Mouse (Mus musculus) adrenal gland, adult 2 months (tissue): ENCODE measurements around the gene 1700007K13Rik. TPM values are rescaled to one million over a fixed set of nuclear protein-coding genes. Genes with fewer than 3 reads are reported as not detected.
"Not testable (repeated sequence)": the region's sequence is repeated elsewhere in the genome, so short reads cannot be mapped to it uniquely, and the experiment has no call there.

ENCODE experiments used
- DNase-seq: peaks from one replicate; pipeline ENCODE4 v3.0.0; 2021
- long read RNA-seq: library from polyadenylated mRNA; stranded (forward); transcript quantifications from one replicate; pipeline ENCODE4 v2.0.0, GENCODE M21; 2021
- polyA plus RNA-seq: library from polyadenylated mRNA; depleted of rRNA; stranded (reverse); fragments of >200 nt; gene quantifications from 2 replicates; pipeline ENCODE4 v1.2.3, GENCODE M21; 2012; rRNA removed
- total RNA-seq, 2 experiments: library from RNA; stranded (reverse); gene quantifications; 2 replicates each; pipeline ENCODE4 v1.2.3; 2021

1700007K13Rik gene
- total RNA-seq (1 to 10 TPM in 1 of 2 experiments, under 1 TPM in 1; 0.76 to 1.5 TPM), polyA plus RNA-seq (not detected in 2 replicates)
- long read RNA-seq: 0 reads

DNA sequence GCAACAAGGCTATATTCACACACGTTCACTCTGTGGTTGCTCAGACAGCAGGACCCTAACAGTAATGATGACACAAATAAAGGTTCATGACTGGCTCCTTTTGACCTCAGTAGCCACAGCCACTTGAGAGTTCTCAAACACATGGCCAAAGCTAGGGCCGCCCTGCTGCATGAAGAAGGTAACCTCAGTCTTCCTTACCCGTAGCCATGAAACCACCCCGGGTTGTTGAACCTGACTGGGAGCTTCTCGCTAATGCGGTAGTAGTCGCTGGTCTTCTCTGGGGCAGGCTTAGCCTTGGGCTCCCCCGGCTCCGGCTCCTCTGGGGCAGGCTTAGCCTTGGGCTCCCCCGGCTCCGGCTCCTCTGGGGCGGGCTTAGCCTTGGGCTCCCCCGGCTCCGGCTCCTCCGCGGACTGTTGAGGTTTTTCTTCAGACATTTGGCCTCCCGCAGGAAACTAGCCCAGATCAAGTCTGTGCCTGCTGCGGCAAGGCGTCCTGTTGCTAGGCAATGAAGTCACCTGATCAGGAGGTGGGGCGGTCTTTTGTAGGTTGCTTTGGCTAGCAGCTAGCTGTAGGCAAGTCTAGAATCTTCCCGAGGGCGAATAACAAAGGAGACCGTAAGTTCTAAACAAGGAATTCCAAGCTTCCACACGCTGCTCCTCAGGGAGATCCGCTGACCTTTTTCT lies at the start of gene 1700007K13Rik:
TSS of gene 1700007K13Rik (minus strand) at position 497 of the 683 bp plus-strand sequence.
- DNase-seq: peak; percentile 85

DNA sequence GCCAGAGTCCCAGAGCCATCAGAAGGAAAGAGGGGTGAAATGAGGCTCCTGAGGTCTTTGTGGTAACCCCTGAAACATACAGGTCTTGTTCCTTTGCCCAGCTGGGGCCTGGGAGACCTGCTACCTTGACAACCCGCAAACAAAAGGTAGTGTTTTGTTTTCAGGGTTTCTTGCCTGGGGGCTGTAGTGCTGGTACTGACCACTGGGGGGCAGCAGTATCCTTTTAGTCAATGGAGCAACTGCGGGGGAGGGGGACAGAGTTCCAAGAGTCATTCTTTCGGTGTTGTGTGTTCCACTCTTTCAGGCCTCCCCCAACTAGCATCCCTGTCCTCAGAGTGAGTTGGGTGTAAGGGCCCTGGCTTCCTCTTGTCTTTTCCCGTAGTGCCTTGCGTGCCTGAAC lies 48.4 kb upstream of the 1700007K13Rik start:
- DNase-seq: peak; percentile 72

DNA sequence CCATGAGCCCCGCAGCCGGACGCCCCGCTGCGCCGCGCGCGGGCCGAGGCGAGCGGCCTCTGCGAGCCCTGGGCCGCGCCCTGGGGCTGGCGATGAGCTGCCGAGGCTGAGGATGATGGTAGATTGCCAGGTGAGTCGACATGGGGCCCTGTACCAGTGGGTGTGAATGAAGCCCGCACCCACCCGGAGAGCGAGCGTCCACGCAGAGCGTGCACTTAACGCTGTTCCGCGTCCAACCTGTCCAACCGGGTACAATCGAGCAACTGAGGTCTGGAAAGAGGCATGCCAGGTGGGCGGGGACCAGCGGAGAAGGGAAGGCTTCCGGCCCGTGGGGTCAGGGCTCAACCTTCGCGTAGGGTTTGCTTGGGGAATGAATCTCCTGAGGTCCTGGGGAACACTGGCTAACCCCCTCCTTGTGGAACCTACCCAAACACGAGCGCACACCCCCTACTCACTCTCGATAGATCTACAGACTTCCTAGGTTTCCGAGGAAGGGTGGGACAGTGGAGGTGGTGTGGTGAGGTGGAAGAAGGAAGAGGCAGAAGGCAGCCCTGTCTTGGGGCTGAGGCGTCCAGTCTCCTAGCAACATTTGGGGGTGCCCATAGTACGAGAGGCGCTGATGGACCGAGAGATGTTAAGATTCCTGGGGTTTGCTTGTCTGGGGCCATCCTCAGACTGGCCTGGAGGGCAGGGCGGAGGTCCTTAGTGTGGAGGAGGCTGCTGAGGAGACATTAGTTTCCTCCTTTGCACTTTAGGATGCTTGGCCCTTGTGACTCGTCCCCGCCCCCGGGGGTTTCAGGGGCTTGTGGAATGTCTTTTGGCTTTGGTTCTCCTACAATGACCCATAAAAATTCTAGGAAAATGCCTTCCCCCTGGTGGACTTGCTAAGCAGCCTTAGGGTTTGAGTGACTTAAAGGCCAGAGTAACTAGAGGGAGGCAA lies 47.6 kb upstream of the 1700007K13Rik start:
- DNase-seq: peak; percentile 40

DNA sequence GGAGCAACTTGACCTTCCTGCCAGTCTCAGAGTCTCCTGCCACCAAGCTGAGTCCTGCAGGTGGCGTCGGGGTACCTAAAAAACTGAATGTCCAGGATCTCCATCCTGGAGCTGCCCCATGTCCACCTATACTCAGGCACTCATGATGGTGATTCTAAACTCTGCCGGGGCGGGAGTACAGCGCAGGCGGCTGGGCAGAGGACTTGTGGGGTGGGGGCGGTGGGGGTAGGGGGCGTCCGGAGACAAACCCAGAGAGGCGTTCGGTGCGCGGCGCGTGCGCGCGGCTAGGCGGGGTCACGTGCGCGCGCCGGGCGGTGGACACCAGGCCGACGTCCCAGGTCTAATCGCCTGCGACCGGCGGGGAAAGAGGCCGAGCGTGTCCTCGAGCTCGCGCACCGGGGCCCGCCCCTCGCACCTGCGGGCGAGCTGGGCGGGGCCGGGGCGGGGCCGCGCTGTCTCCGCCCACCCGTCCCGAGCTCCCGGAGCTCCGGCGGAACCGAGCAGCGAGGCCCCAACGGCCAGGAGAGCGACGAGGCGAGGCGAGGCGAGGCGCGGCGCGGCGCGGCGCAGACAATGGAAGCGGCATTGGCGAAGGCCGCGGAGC lies 46.8 kb upstream of the 1700007K13Rik start, which contains the start of gene Ralgds:
TSS of gene Ralgds (plus strand) at position 328 of the 604 bp plus-strand sequence.
- DNase-seq: peak; percentile 75

DNA sequence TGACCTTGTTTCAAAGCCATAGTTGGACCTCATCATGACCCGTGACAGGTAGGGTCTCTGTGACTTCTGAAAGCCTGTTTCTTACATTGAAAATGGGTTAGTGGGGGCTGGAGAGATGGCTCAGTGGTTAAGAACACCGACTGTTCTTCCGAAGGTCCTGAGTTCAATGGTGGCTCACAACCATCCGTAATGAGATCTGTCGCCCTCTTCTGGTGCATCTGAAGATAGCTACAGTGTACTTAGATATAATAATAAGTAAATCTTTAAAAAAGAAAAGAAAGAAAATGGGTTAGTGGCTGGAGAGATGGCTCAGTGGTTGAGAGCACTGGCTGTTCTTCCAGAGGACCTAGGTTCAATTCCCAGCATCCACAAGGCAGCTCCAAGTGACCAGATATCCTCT lies 45.5 kb upstream of the 1700007K13Rik start:
- DNase-seq: not testable (repeated sequence)

DNA sequence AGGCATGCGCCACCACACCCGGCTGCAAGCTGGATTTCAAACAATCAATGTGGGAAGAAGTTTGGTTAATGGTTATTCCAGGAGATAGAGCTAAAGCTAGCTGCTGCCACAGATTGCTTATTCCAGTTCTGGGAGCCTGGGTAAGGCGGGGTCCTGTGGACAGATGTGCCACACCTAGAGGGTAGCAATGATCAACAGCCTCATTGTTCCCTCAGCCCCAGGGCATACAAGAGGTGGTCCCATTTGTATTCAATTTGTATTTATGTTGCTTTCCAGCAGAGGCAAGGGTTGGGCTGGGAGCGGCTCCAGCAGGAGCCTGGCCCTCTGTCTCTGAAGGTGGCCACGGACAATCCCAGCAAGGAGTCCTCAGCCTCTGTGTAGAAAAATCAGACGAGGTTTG lies 40.2 kb upstream of the 1700007K13Rik start:
- no peak for DNase-seq

DNA sequence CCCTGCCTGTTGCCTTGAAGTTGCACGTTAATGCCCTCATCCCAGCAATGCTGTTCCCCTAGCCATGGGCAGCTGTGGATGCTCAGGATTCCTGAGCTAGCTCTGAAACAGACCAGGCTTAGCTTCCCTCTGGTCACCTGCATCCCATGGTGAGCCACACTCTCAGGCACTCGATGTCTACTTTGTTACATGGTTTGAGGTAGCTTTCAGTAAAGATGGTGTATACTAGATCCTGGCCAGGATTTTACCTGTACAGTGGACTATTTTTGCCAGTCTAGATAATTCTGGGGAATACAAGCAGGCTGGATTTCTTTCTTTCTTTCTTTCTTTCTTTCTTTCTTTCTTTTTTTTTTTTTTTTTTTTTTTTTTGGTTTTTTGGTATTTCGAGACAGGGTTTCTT lies 39.7 kb upstream of the 1700007K13Rik start, which contains the start of gene Gm10134:
TSS of gene Gm10134 (plus strand) at position 301 of the 400 bp plus-strand sequence.
- no peak for DNase-seq

DNA sequence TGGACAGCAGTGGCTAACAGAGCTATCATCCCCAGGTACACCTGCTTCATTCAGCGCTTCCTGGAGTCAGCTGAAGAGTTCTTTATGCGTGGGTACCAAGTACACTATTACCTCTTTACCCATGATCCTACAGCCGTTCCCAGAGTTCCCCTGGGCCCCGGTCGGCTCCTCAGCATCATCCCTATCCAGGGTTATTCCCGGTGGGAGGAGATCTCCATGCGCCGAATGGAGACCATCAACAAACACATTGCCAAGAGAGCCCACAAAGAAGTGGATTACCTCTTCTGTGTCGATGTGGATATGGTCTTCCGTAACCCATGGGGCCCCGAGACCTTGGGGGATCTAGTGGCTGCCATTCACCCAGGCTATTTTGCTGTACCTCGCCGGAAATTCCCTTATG lies 38.5 kb upstream of the 1700007K13Rik start:
- DNase-seq: no peak

DNA sequence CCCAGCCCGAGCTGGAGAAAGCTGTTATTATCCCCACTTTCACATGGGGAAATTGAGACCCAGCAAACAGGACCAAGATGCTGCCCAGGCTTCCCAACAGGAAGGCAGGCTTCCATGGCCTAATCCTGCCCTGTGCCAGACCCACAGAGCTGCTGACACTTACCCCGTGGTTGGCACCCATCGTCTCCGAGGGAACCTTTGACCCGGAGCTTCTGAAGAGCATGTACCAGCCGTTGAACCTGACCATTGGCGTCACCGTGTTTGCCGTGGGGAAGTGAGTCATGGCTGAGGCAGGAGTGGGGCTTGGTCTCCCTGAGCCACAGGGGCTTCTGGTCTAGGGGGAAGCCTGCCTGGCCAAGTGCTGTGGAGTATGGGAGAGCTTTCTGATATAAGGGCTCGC lies 36.9 kb upstream of the 1700007K13Rik start:
- DNase-seq: no peak

DNA sequence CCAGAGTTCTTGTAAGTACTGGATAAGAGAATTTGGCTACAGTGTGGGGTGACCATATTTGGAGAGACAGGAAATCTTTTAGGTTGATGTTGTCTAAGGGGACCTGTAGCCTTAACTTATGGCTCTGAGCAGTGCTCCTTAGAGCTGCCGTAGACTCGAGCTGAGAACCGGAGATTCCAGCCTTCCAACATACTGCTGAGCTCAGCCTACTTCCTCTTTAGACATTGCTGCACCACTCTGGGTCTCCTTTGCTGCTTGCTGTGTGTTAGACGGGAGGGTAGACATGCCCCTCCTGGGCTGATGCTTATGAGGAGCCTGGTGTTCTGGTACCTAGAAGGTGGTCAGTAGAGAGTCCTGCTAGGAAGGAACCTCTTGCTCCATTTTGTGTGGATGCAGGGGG lies 32.3 kb upstream of the 1700007K13Rik start:
- DNase-seq: no peak

DNA sequence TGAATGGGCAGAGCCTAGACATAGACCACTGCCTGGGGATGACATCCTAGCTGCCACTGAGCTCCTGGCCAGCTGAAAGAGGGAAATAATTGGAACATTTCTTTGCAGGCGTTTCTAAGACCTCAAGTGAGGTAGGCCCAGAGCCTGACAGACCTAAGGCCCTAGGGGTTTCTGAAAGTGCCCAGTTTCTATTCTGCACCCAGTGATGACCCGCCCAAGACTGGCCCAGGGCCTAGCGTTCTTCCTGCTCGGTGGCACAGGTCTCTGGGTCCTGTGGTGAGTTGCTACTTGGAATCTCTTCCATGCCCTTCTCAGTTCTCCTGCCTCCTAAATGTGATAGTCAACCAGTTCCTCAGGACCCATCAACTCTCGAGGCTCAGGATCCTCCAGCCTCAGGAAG lies 31.4 kb upstream of the 1700007K13Rik start:
- DNase-seq: no peak

DNA sequence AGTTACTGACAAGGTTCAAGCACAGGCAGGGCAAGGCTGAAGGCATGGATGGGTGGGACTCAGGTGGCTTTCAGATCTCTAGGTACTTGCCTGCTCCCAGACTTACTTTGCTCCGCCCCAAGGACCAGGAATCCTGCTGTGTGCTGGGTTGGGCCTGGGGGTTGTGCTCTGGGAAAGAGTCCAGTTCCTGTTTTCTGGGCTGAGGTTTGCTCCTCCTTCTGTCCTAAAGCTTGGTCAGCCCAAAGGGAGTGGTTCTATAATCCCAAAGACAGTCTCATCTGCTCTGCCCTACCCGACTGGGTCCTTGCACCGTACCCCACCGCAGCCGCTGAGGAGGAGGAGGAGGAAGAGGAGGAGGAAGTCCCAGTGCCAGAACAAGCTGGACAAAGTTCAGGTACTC lies 30.5 kb upstream of the 1700007K13Rik start, which contains the start of gene Gbgt1:
TSS of gene Gbgt1 (plus strand) at position 221 of the 400 bp plus-strand sequence.
- DNase-seq: no peak

DNA sequence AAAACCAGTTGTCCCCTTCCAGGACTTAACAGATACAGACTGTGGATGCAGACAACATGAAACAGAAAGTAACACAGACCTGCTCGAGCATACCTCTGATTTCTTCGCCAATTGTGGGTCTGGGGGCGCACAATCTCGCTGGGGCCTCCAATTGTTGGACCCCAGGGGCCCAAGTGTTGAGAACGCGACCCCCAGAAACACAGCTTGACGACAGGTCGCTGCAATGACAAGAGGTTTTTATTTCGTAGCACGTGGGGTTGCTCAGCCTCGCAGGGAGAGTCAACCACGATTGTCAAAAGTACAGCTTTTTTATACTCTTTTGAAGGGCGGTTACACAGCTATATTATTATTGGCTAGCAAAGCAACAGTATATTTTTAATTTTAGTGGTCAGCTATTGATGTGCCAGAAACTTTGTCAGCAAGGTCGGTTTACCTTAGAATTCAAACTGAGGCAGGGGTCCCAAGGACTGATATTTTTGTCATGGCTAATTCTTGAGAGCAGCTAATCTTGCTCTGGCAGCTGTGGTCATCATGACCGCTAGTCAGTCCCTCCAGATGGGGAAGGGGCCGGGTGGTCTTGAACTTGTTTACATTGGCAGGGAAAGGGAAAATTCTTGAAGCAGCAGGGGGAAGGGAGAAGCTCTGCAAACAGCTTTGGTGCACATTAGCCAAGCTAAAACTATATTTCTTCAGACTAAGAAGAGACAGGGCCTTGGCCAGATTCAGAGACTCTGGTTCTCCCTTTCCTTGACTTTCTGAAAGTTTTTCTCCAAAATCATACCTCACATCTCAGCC lies 29.9 kb upstream of the 1700007K13Rik start:
- no peak for DNase-seq

DNA sequence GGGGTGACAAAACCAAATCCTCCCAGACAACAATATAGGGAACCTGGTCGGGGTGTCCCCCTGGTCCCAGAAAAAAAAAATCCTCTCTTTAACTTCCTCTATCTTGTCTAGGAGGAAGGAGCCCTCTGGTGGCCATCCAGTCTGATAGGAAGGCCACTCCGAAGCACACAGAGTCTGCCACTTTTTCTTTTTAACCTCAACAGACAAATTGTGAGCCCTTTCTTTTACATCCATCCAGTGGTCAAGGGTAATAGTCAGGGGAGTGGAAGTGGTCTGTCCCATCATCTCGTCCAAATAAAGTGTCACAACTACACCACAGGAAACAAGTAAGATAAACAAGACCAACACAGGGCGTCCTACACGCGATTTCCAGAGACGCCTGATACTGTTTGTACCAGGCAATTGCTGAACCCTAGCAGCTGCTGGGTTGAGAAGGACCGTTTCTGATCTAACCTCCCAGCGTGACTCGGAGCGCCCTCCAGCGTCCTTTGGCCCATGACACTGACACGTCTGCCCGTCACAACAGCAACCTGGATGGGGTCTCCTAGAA lies 29.1 kb upstream of the 1700007K13Rik start:
- peak; percentile 30 for DNase-seq

DNA sequence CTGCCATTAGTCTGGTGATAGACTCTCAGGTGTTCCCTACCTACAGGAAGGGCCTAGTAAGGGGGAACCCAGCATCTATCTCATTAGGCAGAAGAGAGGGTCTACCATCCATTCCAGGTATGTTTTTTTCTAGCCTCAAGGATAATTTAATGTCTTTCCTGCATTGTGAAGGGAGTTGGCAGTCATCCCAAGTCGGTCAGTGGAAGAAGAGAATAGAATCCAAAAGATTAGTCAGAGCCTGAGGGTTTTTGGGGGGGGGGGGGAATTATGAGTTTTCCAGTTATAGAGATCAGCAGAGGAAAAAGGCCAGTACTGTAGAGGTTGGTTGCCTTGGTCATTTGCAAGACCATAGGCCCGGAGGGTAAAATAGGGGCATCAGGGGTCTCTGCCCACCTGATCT lies 28.4 kb upstream of the 1700007K13Rik start:
- DNase-seq: no peak

DNA sequence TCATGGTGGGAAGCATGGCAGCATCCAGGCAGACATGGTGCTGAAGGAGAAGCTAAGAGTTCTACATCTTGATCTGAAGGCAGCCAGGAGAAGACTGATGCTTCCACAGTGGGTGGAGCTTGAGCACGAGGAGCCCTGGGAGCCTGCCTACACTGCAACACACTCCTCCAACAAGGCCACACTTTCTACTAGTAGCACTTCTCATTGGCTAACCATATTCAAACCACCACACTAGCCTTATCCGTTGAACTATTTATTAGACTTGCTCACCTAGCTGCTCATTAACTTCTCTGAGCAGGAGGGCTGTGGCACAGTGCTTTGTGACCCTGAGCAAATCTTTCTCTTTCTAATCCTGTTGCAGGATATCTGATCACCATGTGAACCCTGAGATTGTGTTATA lies 17.7 kb upstream of the 1700007K13Rik start:
- DNase-seq: no peak

DNA sequence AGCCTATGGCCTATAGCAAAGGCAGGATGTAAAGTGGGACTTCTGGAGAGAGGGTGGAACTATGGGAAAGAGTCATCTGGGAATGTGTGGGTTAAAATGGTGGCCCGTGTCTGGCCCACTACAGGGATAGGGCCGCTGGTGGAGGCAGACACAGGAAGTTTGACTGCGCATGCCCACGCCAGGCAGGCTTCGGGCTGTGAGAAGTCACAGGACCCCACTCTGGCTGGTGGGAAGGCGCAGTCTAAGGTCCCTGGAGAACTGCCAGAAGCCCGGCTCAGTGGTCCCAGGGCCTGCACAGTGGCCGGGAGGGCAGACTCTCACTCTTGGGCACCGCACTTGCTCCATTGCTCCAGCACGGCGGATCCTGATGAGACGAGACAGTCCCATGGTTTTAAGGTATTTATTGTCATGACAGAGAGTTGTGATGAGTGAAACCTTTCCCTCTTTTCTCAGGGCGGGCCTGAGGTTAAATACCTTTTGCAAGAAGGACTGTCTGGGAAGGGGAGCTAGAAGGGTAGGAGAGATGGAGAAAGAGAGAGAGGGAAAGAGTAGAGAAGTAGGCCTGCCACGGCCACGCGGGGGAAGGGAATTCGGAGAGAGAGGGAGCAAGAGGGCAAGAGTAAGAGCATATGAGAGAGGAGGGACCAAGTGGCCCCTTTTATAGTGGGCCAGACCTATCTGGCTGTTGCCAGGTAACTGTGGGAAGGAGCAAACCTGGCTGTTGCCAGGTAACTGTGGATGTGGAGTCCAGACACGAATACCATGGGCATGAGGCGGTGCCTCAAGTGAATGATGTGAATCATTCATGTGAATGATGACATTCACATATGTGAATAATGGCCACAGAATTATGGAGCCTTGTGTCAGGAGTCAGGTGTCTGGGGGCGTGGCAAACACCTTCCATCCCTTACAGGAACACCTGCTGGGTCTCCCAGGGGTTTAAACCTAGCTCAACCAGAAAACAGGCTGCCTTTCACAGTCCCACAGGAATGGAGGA lies 13.4 kb upstream of the 1700007K13Rik start:
- no peak for DNase-seq

DNA sequence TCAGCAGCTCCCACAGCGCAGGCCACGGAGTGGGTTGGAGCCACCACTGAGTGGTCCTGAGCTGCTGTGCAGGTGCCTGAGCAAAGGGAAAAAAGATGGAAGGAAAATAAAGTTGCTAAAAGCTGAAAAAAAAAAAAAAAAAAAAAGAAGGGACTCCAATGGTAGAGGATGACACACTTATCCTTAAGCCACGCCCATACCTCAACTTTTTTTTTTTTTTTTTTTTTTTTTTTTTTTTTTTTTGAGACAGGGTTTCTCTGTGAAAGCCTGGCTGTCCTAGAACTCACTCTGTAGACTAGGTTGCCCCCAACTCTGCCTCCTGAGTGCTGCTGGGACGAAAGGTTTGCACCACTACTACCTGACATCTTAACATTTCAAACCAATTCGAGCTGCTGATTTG lies 11.9 kb upstream of the 1700007K13Rik start:
- not testable (repeated sequence) for DNase-seq

DNA sequence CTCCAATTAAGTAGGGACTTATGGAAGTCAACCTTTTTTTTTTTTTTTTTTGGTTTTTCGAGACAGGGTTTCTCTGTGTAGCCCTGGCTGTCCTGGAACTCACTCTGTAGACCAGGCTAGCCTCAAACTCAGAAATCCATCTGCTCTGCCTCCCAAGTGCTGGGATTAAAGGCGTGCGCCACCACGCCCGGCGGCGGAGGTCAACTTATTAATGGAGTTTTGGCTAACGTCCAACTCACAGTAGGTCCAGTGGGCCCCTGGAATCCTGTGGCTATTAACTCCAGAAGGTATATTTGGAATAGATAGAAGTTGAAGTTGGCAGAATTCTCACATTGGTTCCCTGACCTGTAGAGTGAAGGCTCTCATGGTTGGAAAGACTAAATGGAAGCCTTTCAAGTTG lies 5.9 kb upstream of the 1700007K13Rik start:
- not testable (repeated sequence) for DNase-seq

DNA sequence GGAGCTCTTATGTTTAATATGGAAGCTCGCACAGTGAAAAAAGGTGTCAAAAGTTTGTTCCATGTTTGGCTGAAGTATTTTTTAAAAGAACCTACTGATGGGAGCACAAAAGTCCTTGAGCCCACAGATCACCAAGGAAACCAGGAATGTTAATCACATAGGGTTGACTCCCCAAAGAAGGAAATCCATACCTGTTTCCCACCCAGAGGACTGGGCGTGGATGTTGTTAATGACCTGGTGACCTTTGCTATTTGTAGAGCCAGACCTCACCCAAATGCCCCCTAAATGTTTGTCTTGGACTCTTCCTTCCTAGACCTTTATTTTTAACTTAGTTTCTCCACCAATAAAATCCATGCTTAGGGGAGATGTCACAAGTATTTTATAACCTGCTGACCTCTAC lies 4.5 kb upstream of the 1700007K13Rik start:
- no peak for DNase-seq
